ENCODE assay signal across 9 mouse cellular contexts in genomic region chr8:94916960-94917324, GRCm38 (mm10). TPM values are rescaled to one million over a fixed set of nuclear protein-coding genes. Genes with fewer than 3 reads are reported as not detected.
DNase-seq lines count a peak whose midpoint lies in the region; ATAC-seq and TF ChIP-seq lines count a peak whose summit lies in the region.
"Had no signal": no experiment of that assay in that cellular context is flagged by ENCODE, and none has a peak within 500 bp of the region (broad histone marks: within the 10 kb centered on the region; RNA-seq: fewer than 3 reads in every experiment).

No protein-coding gene starts in this region.

- peaks cover 2% of the 10 kb centered on the region for H3K4me1 ChIP-seq in embryonic facial prominence, embryonic 11.5 days (ENCODE audit: control insufficient read depth, insufficient read depth, low read length)
- peaks cover 36% of the 10 kb centered on the region for H3K4me1 ChIP-seq in intestine, embryonic 14.5 days (replicated peaks; ENCODE audit: control insufficient read depth, insufficient read depth, low read length)
- H3K4me1 ChIP-seq in neural tube, embryonic 12.5 days = peaks cover 31% of the 10 kb centered on the region

- H3K27me3 ChIP-seq in embryonic facial prominence, embryonic 11.5 days (ENCODE audit: control insufficient read depth, insufficient read depth, low read length) = peaks cover 4% of the 10 kb centered on the region; the same call in 1 of the 2 replicates
- no peaks in the 10 kb centered on the region for H3K27me3 ChIP-seq in intestine, embryonic 14.5 days (replicated peaks; ENCODE audit: control insufficient read depth, insufficient read depth, low read length)
- peaks cover 38% of the 10 kb centered on the region for H3K27me3 ChIP-seq in neural tube, embryonic 12.5 days (replicated peaks)

- H3K4me2 ChIP-seq in embryonic facial prominence, embryonic 11.5 days (ENCODE audit: low read depth, low read length) = peak overlapping the region; percentile 88
- peak overlapping the region; percentile 72 for H3K4me2 ChIP-seq in intestine, embryonic 14.5 days (ENCODE audit: low read length)
- peak overlapping the region; percentile 88 for H3K4me2 ChIP-seq in neural tube, embryonic 12.5 days (replicated peaks)

- peak overlapping the region; percentile 25; the same call in 1 of the 2 replicates for H3K27ac ChIP-seq in layer of hippocampus, adult 2 months
- no peak overlapping the region for H3K27ac ChIP-seq in embryonic facial prominence, embryonic 11.5 days (replicated peaks; ENCODE audit: low read depth, low read length)
- 0 out of 2 replicates have a peak overlapping the region, but pooled peaks have one; percentile 38 for H3K27ac ChIP-seq in intestine, embryonic 14.5 days (ENCODE audit: low read depth)
- H3K27ac ChIP-seq in neural tube, embryonic 12.5 days = no peak overlapping the region

- no peak for DNase-seq in layer of hippocampus, adult 2 months (ENCODE audit: low spot score in 2 of 2)
- no peak for DNase-seq in layer of hippocampus, adult 11-12 months (ENCODE audit: low spot score)
- DNase-seq in embryonic facial prominence, embryonic 11.5 days (ENCODE audit: low spot score) = no peak
- DNase-seq in intestine, embryonic 14.5 days (ENCODE audit: low spot score) = no peak
- DNase-seq in thymus, adult 18-20 months = no peak
- no peak for DNase-seq in adrenal gland, adult (ENCODE audit: inconsistent age in 2 of 2, low spot score in 1 of 2)
- DNase-seq in B cell, adult 2 months = no peak

- H3K4me3 ChIP-seq in layer of hippocampus, adult 2 months = peak overlapping the region; percentile 60
- H3K4me3 ChIP-seq in embryonic facial prominence, embryonic 11.5 days (ENCODE audit: low read depth, low read length) = peak overlapping the region; percentile 68
- peak overlapping the region; percentile 80 for H3K4me3 ChIP-seq in intestine, embryonic 14.5 days (ENCODE audit: low read depth, low read length)
- H3K4me3 ChIP-seq in neural tube, embryonic 12.5 days = peak overlapping the region; percentile 64

- H3K9me3 ChIP-seq in embryonic facial prominence, embryonic 11.5 days (replicated peaks; ENCODE audit: control insufficient read depth, low read length) = no peaks in the 10 kb centered on the region
- H3K9me3 ChIP-seq in intestine, embryonic 14.5 days (ENCODE audit: control insufficient read depth, low read length) = no peaks in the 10 kb centered on the region
- no peaks in the 10 kb centered on the region for H3K9me3 ChIP-seq in neural tube, embryonic 12.5 days

- no peaks in the 10 kb centered on the region; the same call in 1 of the 2 replicates for H3K36me3 ChIP-seq in embryonic facial prominence, embryonic 11.5 days (replicated peaks; ENCODE audit: control insufficient read depth, insufficient read depth, low read depth, low read length)
- peaks cover 10% of the 10 kb centered on the region; the same call in 1 of the 2 replicates for H3K36me3 ChIP-seq in intestine, embryonic 14.5 days (ENCODE audit: control insufficient read depth, insufficient read depth, low read length)
- no peaks in the 10 kb centered on the region for H3K36me3 ChIP-seq in neural tube, embryonic 12.5 days

- peak overlapping the region; percentile 89 for H3K9ac ChIP-seq in embryonic facial prominence, embryonic 11.5 days (replicated peaks; ENCODE audit: low read length)
- peak overlapping the region; percentile 53 for H3K9ac ChIP-seq in intestine, embryonic 14.5 days (ENCODE audit: low read length)
- 0 out of 2 replicates have a peak overlapping the region, but pooled peaks have one; percentile 6 for H3K9ac ChIP-seq in neural tube, embryonic 12.5 days

- ATAC-seq in embryonic facial prominence, embryonic 11.5 days (replicated peaks; ENCODE audit: insufficient number of reproducible peaks, low FRiP score, low TSS enrichment, low read depth) = 0 out of 2 replicates have a peak, but pooled peaks have one; percentile 0
- peak; percentile 24 for ATAC-seq in intestine, embryonic 14.5 days (replicated peaks; ENCODE audit: low FRiP score, low TSS enrichment, low read depth)
- no peak; the same call in 1 of the 2 replicates for ATAC-seq in neural tube, embryonic 12.5 days (ENCODE audit: low FRiP score, low read depth)

- WGBS in embryonic facial prominence, embryonic 11.5 days = 7% methylated on average over 10 of the region's 10 CpGs
- 5% methylated on average over 10 of the region's 10 CpGs for WGBS in intestine, embryonic 14.5 days
- WGBS in neural tube, embryonic 12.5 days = 17% methylated on average over 10 of the region's 10 CpGs

- no peak for TF ChIP-seq CTCF in layer of hippocampus, adult 2 months (conservative IDR thresholded peaks at IDR 0.05)

RNA-seq across cellular contexts. Expression of gene Ccdc102a, which starts 1.0 kb away (rescaled TPM):
- total RNA-seq in layer of hippocampus, adult 2 months (2021) = 1 to 10 TPM; 1.7 to 1.9 TPM
- polyA plus RNA-seq in embryonic facial prominence, embryonic 11.5 days (2014; fragmentation: Nextera tagmentation; extraction: Ambion mirVana) = 28.1 and 30.3 TPM in 2 replicates
- 27.5 and 28.2 TPM in 2 replicates for polyA plus RNA-seq in intestine, embryonic 14.5 days (2014; fragmentation: Nextera tagmentation; extraction: Ambion mirVana)
- polyA plus RNA-seq in neural tube, embryonic 12.5 days (2016; fragmentation: Nextera tagmentation; extraction: Ambion mirVana) = 18.1 and 18.9 TPM in 2 replicates

RNA-seq across cellular contexts. Expression of gene Adgrg5, which starts 6.6 kb away (rescaled TPM):
- not detected for total RNA-seq in layer of hippocampus, adult 2 months (2021)
- not detected in 2 replicates for polyA plus RNA-seq in embryonic facial prominence, embryonic 11.5 days (2014; fragmentation: Nextera tagmentation; extraction: Ambion mirVana)
- 1.4 and 2.0 TPM in 2 replicates for polyA plus RNA-seq in intestine, embryonic 14.5 days (2014; fragmentation: Nextera tagmentation; extraction: Ambion mirVana)
- 0.06 and 0.16 TPM in 2 replicates for polyA plus RNA-seq in neural tube, embryonic 12.5 days (2016; fragmentation: Nextera tagmentation; extraction: Ambion mirVana)
- total RNA-seq: gastrocnemius, adult 18-20 months had no signal

RNA-seq across cellular contexts. Expression of gene Dok4, which starts 40.8 kb away (rescaled TPM):
- total RNA-seq in layer of hippocampus, adult 2 months (2021) = 10 to 100 TPM; 24.1 to 26.4 TPM
- polyA plus RNA-seq in embryonic facial prominence, embryonic 11.5 days (2014; fragmentation: Nextera tagmentation; extraction: Ambion mirVana) = 11.6 and 11.9 TPM in 2 replicates
- polyA plus RNA-seq in intestine, embryonic 14.5 days (2014; fragmentation: Nextera tagmentation; extraction: Ambion mirVana) = 24.1 and 27.7 TPM in 2 replicates
- polyA plus RNA-seq in neural tube, embryonic 12.5 days (2016; fragmentation: Nextera tagmentation; extraction: Ambion mirVana) = 32.7 and 41.8 TPM in 2 replicates

RNA-seq across cellular contexts. Expression of gene Adgrg1, which starts 57.6 kb away (rescaled TPM):
- total RNA-seq in layer of hippocampus, adult 2 months (2021) = 10 to 100 TPM; 89.7 to 90.5 TPM
- polyA plus RNA-seq in embryonic facial prominence, embryonic 11.5 days (2014; fragmentation: Nextera tagmentation; extraction: Ambion mirVana) = 31.4 and 33.2 TPM in 2 replicates
- 23.6 and 26.5 TPM in 2 replicates for polyA plus RNA-seq in intestine, embryonic 14.5 days (2014; fragmentation: Nextera tagmentation; extraction: Ambion mirVana)
- 177 and 208 TPM in 2 replicates for polyA plus RNA-seq in neural tube, embryonic 12.5 days (2016; fragmentation: Nextera tagmentation; extraction: Ambion mirVana)

RNA-seq across cellular contexts. Expression of gene Polr2c, which starts 59.7 kb away (rescaled TPM):
- 10 to 100 TPM; 69.1 to 71.4 TPM for total RNA-seq in layer of hippocampus, adult 2 months (2021)
- polyA plus RNA-seq in embryonic facial prominence, embryonic 11.5 days (2014; fragmentation: Nextera tagmentation; extraction: Ambion mirVana) = 169 and 173 TPM in 2 replicates
- 160 and 171 TPM in 2 replicates for polyA plus RNA-seq in intestine, embryonic 14.5 days (2014; fragmentation: Nextera tagmentation; extraction: Ambion mirVana)
- 130 and 143 TPM in 2 replicates for polyA plus RNA-seq in neural tube, embryonic 12.5 days (2016; fragmentation: Nextera tagmentation; extraction: Ambion mirVana)

Comparison
In these comparisons a context has a peak if more than half of its experiments do, and no peak if none do; other contexts are left out.
1. H3K27ac ChIP-seq: peak in layer of hippocampus, adult 2 months (single experiment) and intestine, embryonic 14.5 days (single experiment); none in embryonic facial prominence, embryonic 11.5 days (single experiment) and neural tube, embryonic 12.5 days (single experiment).
2. H3K9ac ChIP-seq: peak in every context shown above with its lines; median percentile 89 in embryonic facial prominence, embryonic 11.5 days; 53 in intestine, embryonic 14.5 days; 6 in neural tube, embryonic 12.5 days.
3. Peak in every context shown above with its lines, with median percentiles within 50 percentile points of each other: H3K4me3 ChIP-seq and H3K4me2 ChIP-seq.